Mouse (Mus musculus) cortical plate, adult 2 months (tissue): Measurements from ENCODE around the gene Smagp.

Experiments used
- CTCF ChIP-seq: fragments of 200-500 bp; IDR thresholded peaks from 2 replicates; pipeline ENCODE4 v1.5.1; 2011; ENCODE audit warnings: mild to moderate bottlenecking, control low read depth, low read length; ENCODE audit not compliant: insufficient read depth; ENCODE audit errors: extremely low read depth
- POLR2A ChIP-seq: fragments of 200-500 bp; IDR thresholded peaks from 2 replicates; pipeline ENCODE4 v1.6.1; 2011; ENCODE audit warnings: mild to moderate bottlenecking, low read length, control low read depth; ENCODE audit not compliant: insufficient read depth; ENCODE audit errors: extremely low read depth

DNA sequence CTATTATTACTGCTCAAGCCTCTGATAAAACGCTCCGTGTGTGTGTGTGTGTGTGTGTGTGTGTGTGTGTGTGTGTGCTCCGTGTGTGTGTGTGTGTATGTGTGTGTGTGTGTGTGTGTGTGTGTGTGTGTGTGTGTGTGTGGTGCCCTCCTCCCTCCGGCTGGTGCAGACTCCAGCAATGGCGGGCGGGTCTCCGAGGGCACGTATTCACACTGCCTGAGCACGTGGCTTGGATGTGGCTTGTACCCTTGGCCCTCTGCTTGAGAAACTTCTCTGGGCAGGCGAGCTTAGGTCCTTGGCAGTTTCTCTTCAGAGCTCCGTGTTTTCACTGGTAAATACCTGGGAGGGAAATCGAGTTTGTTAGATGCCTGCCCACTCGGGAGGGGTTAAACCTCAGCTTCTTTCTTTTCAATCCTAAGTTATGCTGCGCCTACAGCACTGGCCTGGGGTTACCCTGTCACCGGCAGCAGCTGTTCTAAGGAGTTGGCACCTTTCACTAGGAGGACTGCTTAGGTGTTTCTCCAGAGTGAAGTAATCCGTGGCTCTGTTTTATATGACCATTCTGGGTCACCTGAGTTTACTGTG is 4.6 kb upstream of the Smagp start:
- TF ChIP-seq CTCF (no peak), POLR2A (no peak)
